Mouse (Mus musculus): ENCODE data around the gene Zfp105.

Zfp105 gene

DNA sequence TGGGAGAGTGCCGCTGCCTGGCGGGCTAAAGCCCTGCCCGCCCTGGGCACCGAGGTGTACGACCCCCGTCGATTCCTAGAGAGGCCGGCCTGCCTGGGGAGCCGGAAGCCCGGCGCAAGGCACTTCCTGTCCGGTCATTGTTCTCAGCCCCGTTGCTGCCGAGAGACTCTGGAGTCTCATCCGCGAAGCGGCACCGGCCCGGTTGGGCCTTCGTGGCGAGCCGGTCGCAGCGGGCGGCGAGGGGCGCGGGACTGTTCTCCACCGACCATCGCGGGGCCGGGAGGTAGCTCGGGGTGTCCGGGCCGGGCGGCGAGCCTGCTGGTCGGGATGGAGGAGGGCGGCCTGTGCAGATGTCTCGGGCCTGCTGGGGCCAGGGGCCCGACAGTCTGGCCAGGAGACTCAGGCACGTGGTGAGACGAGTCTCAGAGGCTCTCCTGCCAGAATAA, at the start of gene Zfp105:
Gene Zfp105 (plus strand): TSS at position 137 of the 446 bp plus-strand sequence.
- DNase-seq (ENCODE audit: low spot score) = peak; percentile 64

DNA sequence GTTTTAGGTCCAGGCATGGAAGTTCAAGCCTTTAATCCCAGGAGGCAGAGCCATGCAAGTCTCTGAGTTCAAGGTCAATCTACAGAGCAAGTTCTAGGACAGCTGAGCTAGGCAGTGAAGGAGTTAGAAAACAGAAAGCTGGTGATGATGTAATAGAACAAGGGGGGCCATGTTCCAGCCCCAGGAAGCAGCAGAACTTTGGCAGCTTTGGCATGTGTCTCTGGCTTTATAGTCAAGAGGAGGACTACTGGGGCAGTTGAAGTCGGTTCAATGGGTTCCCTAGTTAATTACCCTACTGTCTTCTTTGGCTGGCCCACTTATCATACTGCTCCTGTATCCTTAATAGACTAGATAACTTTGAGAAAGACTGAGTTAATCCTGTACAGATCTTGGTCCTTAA, 48.2 kb upstream of the Zfp105 start:
- no peak for DNase-seq (ENCODE audit: low spot score)

DNA sequence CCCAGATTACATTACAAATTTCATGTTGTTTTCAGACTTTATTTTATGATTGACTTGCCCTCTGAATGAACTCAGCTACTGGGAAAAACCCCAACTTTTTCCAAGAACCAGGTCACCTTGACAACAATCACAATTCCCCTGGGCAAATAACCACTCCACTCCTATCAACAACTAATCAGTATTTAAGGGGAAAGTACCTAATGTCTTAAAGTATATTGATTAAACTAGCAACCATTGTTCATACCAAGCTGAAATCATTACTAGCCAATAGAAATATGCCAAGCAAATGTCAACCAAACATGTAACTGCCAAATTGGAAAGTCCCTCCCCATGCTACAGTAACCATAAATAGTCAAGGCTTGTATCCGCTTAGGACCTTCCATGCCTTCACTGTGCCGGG, 47.7 kb upstream of the Zfp105 start:
- DNase-seq (ENCODE audit: low spot score) = no peak

DNA sequence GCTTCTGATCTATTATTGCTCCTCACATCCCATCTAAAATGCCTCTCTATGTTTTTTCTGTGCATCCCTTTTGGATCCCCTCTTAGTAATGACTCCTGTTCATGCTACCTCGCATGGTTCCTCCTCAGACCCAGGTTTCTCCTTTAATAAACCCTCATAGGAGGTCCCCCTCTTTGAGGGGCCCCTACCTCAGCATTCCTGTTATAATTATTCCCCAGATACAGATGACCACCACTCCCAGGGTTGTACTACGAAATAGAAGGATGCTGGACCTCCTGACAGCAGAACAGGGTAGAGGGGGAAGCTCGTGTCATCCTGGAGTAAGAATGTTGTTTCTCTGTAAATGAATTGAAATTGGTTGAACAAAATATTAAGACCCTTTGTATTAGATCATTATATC, 37.5 kb upstream of the Zfp105 start, which contains the start of gene Zkscan7:
Gene Zkscan7 (plus strand): TSS at position 301 of the 400 bp plus-strand sequence.
- no peak for DNase-seq (ENCODE audit: low spot score)

DNA sequence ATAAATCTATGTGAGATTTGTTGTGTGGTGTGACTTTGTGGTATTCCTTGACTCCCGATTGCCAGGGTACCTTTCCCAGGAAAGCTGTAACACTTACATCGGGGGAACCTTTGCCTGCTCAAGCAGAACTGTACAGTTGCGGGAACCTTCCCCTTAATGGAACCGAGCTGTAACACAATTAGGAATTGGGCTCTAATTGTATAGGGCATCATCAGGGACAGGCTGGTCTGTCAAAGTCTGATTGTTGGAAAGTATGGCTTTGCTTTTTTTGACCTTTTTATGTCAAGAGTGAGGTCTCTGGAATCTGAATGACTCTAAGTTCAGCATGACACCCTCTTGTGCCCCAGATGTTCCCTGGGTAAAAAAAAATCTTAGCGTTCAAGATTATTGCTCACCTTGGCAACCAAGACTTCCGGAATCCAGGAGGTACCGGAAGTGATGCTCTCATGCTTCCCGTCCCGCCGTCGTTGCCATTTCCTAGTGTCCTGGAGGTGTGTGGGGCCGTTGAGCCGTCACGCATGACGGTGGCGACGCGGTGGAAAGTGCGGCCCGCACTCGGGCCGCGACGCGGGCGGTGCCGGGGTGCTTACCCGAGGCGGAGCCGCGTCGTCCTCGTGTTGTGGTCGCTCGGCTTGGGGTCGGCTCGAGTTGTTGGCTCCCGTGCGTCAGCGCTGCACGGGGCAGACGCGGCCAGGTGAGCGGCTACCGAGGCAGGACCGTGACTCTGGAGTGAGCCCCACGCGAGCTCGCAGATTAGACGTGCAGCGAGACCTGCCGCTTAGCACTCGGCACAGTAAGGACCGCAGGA, 36.3 kb upstream of the Zfp105 start:
- DNase-seq (ENCODE audit: low spot score) = peak; percentile 51

DNA sequence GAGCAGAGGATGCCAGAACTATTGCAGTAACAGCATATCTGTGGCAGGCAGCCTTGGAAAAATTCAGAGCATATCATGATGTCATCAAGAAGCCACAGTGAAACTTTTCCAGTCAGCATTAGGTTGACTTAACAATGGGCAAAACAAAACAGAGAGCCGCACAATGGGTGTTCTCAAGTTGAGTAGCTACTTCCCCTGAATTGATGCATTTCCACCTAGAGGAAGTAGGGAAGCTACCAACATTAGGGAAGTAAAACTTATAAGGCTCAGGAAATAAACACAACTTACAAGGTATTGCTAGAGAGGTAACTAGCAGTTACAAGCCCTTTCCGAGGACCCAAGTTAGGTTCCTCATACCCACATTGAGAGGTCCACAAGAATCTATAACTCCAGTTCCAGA, 21.8 kb upstream of the Zfp105 start:
- DNase-seq (ENCODE audit: low spot score) = no peak

DNA sequence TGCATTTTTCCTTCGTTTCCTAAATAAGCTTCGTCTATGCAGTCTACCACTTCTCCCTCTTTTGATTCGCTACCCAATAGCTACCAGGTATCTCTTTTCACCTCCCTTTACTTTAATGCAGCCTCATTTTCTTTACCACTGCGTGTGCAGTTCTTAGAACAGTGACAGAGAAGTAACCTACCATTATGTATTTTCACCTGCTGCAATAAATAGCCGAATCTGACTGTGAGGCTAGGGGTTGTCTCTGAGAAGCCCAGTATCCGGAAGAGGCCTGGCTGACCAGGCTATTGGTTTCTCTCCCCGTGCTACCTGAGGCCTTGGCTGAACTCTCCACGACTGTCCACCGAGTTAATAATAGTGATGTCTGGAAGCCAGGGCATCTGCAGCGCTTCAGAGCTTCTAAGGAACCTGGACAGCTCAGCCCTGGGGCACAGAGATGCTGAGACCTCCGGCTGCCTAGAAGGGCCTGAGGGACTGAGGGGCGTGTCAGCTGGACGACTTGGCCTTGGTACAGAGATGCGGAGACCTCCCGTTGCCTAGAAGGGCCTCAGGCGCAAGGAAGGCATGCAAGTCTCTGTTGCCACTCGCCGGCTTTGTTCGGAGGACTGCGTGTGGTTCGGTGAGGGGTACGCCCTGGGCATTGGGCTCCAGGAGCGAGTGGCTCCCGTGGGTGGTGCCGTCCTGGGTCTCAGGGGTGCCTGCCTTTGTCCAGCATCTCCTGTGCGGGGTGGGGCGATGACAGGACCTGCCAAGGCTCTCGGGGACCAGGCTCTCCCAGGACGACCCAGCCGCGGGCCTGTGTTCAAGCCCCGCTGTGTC, 19.9 kb upstream of the Zfp105 start:
- peak; percentile 44 for DNase-seq (ENCODE audit: low spot score)

DNA sequence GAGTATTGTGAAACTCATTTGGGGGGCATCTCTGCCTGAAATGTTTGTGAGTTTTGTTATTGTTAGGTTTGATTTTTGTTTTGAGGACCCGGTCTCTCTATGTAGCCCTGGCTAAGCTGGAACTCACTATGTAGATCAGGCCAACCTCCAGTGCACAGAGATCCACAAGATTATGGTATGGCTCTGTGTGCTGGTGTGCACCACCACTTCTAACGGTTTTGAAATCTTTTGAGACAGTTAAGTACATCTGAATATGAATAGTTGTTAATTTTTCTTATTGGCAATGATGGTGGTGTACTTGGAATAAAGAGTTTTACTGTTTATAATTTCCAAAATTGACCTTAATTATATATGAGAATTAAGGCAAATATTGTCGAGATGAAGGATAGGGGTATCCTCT, 436 bp upstream of the Zfp105 start:
- DNase-seq (ENCODE audit: low spot score) = no peak

DNA sequence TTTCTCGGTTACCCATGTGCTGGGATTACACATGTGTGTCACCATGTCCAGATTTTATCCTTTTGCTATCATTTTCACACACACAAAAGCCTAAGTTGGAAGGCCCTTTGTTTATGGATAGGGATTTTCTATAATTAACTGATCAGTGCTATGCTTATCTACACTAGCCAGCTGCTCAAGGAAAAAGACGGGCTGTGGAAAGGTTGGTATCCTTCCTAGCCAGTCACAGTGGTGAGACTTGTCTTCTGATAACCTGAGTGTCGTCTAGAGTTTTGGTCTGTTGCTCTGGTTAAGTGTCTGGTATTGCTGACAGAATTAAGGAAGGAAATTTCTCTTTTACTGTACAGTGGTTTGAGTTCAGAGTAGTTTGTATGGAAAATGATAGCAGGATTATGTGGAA, 6.0 kb downstream of the Zfp105 start:
- DNase-seq (ENCODE audit: low spot score) = no peak

DNA sequence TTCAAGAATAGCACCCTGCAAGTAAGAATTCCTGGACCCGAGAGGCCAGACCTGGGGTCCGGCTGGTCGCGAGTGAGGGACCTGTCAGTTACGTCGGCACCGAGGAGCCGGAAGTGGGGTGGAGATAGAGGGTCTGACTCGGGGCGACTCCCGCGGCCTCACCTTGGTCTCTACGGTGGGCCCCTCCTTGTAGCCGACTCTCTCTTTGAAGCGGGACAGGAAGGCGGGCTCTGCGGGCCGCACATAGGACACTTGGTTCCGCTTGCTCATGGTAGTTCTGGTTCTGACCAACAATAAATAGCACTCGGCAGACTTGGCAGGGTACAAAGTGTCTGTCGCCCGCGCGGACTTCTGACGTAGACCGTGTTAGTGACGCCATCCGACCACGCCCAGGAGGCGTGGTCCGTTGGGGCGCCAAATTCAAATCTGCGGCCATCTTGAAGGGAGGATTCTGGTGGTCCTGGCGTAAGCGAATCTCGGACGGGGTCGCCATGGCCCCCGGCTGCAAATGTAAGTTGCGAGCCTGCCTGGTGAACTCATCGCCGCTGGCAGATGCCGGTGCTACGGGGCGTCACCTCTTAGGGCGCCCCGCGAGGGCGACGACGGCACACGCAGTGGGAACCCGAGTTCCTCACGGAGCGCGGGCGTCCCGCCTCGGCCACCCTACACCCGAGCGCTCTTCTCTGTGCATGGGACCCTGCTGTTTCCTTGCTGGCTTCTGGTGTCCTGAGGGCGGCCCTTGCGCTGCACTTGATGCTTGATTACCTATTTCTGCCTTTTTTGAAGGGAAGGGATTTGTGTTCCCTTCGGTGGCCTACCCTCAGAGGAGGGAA, 28.0 kb downstream of the Zfp105 start, which contains the start of the genes 1110059G10Rik and Kif15:
Gene 1110059G10Rik (minus strand): TSS at position 358 of the 833 bp plus-strand sequence.
Gene Kif15 (plus strand): TSS at position 404 of the 833 bp plus-strand sequence.
- DNase-seq (ENCODE audit: low spot score) = peak; percentile 95
